Comparison of ENCODE assay signal across 16 mouse cellular contexts in genomic region chr4:41493464-41494116, GRCm38 (mm10). TPM values are rescaled to one million over a fixed set of nuclear protein-coding genes. Genes with fewer than 3 reads are reported as not detected.
A peak's percentile ranks its signal among the peaks of the same experiment; 100 is the strongest.
DNase-seq lines count a peak whose midpoint lies in the region; ATAC-seq and TF ChIP-seq lines count a peak whose summit lies in the region.
"Had no signal": no experiment of that assay in that cellular context is flagged by ENCODE, and none has a peak within 500 bp of the region (broad histone marks: within the 10 kb centered on the region; RNA-seq: fewer than 3 reads in every experiment).

No protein-coding gene starts in this region.

- H3K27me3 ChIP-seq in intestine, postnatal 0 days (replicated peaks; ENCODE audit: control insufficient read depth, insufficient read depth, low read length) = peaks cover 10% of the 10 kb centered on the region
- peaks cover 58% of the 10 kb centered on the region for H3K27me3 ChIP-seq in embryonic facial prominence, embryonic 10.5 days (replicated peaks; ENCODE audit: low read depth, poor library complexity, severe bottlenecking)
- peaks cover 40% of the 10 kb centered on the region for H3K27me3 ChIP-seq in hindbrain, embryonic 13.5 days
- H3K27me3 ChIP-seq: Patski had no signal

- no peaks in the 10 kb centered on the region for H3K9me3 ChIP-seq in ES-E14 (ENCODE audit: control insufficient read depth, insufficient read depth, low read depth, low read length)
- H3K9me3 ChIP-seq in intestine, postnatal 0 days (ENCODE audit: control insufficient read depth) = no peaks in the 10 kb centered on the region
- H3K9me3 ChIP-seq in embryonic facial prominence, embryonic 10.5 days = no peaks in the 10 kb centered on the region
- H3K9me3 ChIP-seq in hindbrain, embryonic 13.5 days = no peaks in the 10 kb centered on the region
- H3K9me3 ChIP-seq: forebrain, embryonic 12.5 days; neural tube, embryonic 13.5 days had no signal

- H3K4me1 ChIP-seq in ES-E14 (ENCODE audit: control insufficient read depth in 2 of 2, insufficient read depth in 2 of 2, low read length in 2 of 2, poor library complexity in 1 of 2) = peaks cover 0 to 7% of the 10 kb centered on the region in 2 experiments; a peak in 1 of 4 replicates
- H3K4me1 ChIP-seq in intestine, postnatal 0 days (replicated peaks; ENCODE audit: control insufficient read depth, insufficient read depth, low read length) = 0 out of 2 replicates have a peak, but pooled peaks cover 3% of the 10 kb centered on the region
- peaks cover 15% of the 10 kb centered on the region for H3K4me1 ChIP-seq in embryonic facial prominence, embryonic 10.5 days
- H3K4me1 ChIP-seq in hindbrain, embryonic 13.5 days (replicated peaks) = peaks cover 21% of the 10 kb centered on the region

- ATAC-seq in intestine, postnatal 0 days = peak; percentile 84
- ATAC-seq in hindbrain, embryonic 13.5 days (ENCODE audit: low FRiP score) = no peak
- ATAC-seq: Patski had no signal

- no peak overlapping the region for H3K9ac ChIP-seq in ES-E14 (ENCODE audit: insufficient read depth, low read depth, low read length, poor library complexity, severe bottlenecking)
- H3K9ac ChIP-seq in intestine, postnatal 0 days (ENCODE audit: low read depth, low read length) = no peak overlapping the region
- H3K9ac ChIP-seq in hindbrain, embryonic 13.5 days = no peak overlapping the region
- H3K9ac ChIP-seq: forebrain, embryonic 12.5 days; neural tube, embryonic 13.5 days had no signal

- in situ Hi-C loops in ES-E14 (cut with MboI; ENCODE audit: low sequenced_read_pairs in 2 of 2, unreplicated experiment in 2 of 2) = no loop called here

- no peak overlapping the region for H3K4me3 ChIP-seq in ES-E14 (ENCODE audit: insufficient read depth in 1 of 2, low read depth in 1 of 2, low read length in 2 of 2, poor library complexity in 1 of 2, severe bottlenecking in 1 of 2)
- no peak overlapping the region for H3K4me3 ChIP-seq in intestine, postnatal 0 days (ENCODE audit: low read depth, low read length)
- no peak overlapping the region for H3K4me3 ChIP-seq in embryonic facial prominence, embryonic 10.5 days
- no peak overlapping the region for H3K4me3 ChIP-seq in hindbrain, embryonic 13.5 days
- H3K4me3 ChIP-seq: forebrain, embryonic 12.5 days; heart, adult 2 months; megakaryocyte, embryonic 14.5 days; neural tube, embryonic 13.5 days had no signal

- no peak overlapping the region for H3K27ac ChIP-seq in ES-E14 (ENCODE audit: insufficient read depth, low read depth, low read length, poor library complexity, severe bottlenecking)
- H3K27ac ChIP-seq in intestine, postnatal 0 days (ENCODE audit: low read depth, low read length) = peak overlapping the region; percentile 75
- no peak overlapping the region for H3K27ac ChIP-seq in embryonic facial prominence, embryonic 10.5 days (replicated peaks)
- no peak overlapping the region for H3K27ac ChIP-seq in hindbrain, embryonic 13.5 days
- H3K27ac ChIP-seq: forebrain, embryonic 12.5 days; heart, adult 2 months; neural tube, embryonic 13.5 days had no signal

- TF ChIP-seq CTCF in intestine, postnatal 0 days (IDR thresholded peaks at IDR 0.05; ENCODE audit: low read depth) = no peak

- H3K36me3 ChIP-seq in ES-E14 (ENCODE audit: control insufficient read depth, insufficient read depth, low read length, poor library complexity, severe bottlenecking) = no peaks in the 10 kb centered on the region
- peaks cover 26% of the 10 kb centered on the region for H3K36me3 ChIP-seq in intestine, postnatal 0 days (ENCODE audit: control insufficient read depth, insufficient read depth)
- H3K36me3 ChIP-seq in embryonic facial prominence, embryonic 10.5 days (replicated peaks) = no peaks in the 10 kb centered on the region
- peaks cover 3% of the 10 kb centered on the region for H3K36me3 ChIP-seq in hindbrain, embryonic 13.5 days
- H3K36me3 ChIP-seq: forebrain, embryonic 12.5 days; neural tube, embryonic 13.5 days had no signal

- WGBS in intestine, postnatal 0 days = 33% methylated on average over 3 of the region's 3 CpGs
- WGBS in embryonic facial prominence, embryonic 10.5 days = 78% methylated on average over 3 of the region's 3 CpGs
- 74% methylated on average over 3 of the region's 3 CpGs for WGBS in hindbrain, embryonic 13.5 days

- H3K4me2 ChIP-seq in intestine, postnatal 0 days (replicated peaks; ENCODE audit: low read depth) = no peak overlapping the region
- H3K4me2 ChIP-seq in hindbrain, embryonic 13.5 days = no peak overlapping the region
- H3K4me2 ChIP-seq: forebrain, embryonic 12.5 days; neural tube, embryonic 13.5 days had no signal

- peak; percentile 66 to 81 for DNase-seq in adrenal gland, adult (ENCODE audit: inconsistent age in 2 of 2, low spot score in 1 of 2)
- no peak for DNase-seq in adrenal gland, postnatal 25 days
- no peak for DNase-seq in ES-E14 (ENCODE audit: low read depth, low spot score)
- DNase-seq in lung, postnatal 4 days = peak; percentile 34 to 73
- no peak for DNase-seq in thymus, adult 18-20 months
- no peak for DNase-seq in embryonic facial prominence, embryonic 10.5 days (ENCODE audit: low spot score)
- DNase-seq: cerebellum, adult 11 months; heart, adult 2 months; retina, postnatal 1 day had no signal

TF ChIP-seq in ES-E14, 5 proteins besides CTCF, POLR2A, EP300 and RAD21:
- TF ChIP-seq ZNF384 (IDR thresholded peaks at IDR 0.05; ENCODE audit: low read depth, low read length) = 0 out of 2 replicates have a peak, but pooled peaks have one; percentile 10
- no peak for TF ChIP-seq ZC3H11A (IDR thresholded peaks at IDR 0.05; ENCODE audit: borderline replicate concordance, low read depth, low read length)

RNA-seq across cellular contexts. Expression of gene AI464131, which starts 9.3 kb away (rescaled TPM):
- total RNA-seq in adrenal gland, postnatal 25 days (2021) = 15.4 and 17.4 TPM in 2 replicates
- 6.4 and 11.6 TPM in 2 replicates for total RNA-seq in ES-E14 (2012; rRNA removed)
- polyA plus RNA-seq in intestine, postnatal 0 days (2015; fragmentation: Nextera tagmentation; extraction: Ambion mirVana) = 11.6 and 13.7 TPM in 2 replicates
- polyA plus RNA-seq in embryonic facial prominence, embryonic 10.5 days (2016; fragmentation: Nextera tagmentation; extraction: Ambion mirVana) = 5.7 and 8.9 TPM in 2 replicates
- polyA plus RNA-seq in hindbrain, embryonic 13.5 days (2015; fragmentation: Nextera tagmentation; extraction: Ambion mirVana) = 7.0 TPM in 2 replicates

RNA-seq across cellular contexts. Expression of gene 1110017D15Rik, which starts 23.5 kb away (rescaled TPM):
- total RNA-seq in adrenal gland, postnatal 25 days (2021) = 0.82 TPM in 1 of 2 replicates, not detected in the other
- not detected in 2 replicates for total RNA-seq in ES-E14 (2012; rRNA removed)
- polyA plus RNA-seq in intestine, postnatal 0 days (2015; fragmentation: Nextera tagmentation; extraction: Ambion mirVana) = 0.52 and 2.0 TPM in 2 replicates
- polyA plus RNA-seq in embryonic facial prominence, embryonic 10.5 days (2016; fragmentation: Nextera tagmentation; extraction: Ambion mirVana) = 5.3 and 6.1 TPM in 2 replicates
- 9.8 and 17.9 TPM in 2 replicates for polyA plus RNA-seq in hindbrain, embryonic 13.5 days (2015; fragmentation: Nextera tagmentation; extraction: Ambion mirVana)
- total RNA-seq: heart, adult 2 months; heart, postnatal 25 days had no signal

RNA-seq across cellular contexts. Expression of gene Nudt2, which starts 28.6 kb away (rescaled TPM):
- 27.3 and 38.0 TPM in 2 replicates for total RNA-seq in adrenal gland, postnatal 25 days (2021)
- total RNA-seq in ES-E14 (2012; rRNA removed) = 11.9 and 19.8 TPM in 2 replicates
- 34.9 and 35.7 TPM in 2 replicates for polyA plus RNA-seq in intestine, postnatal 0 days (2015; fragmentation: Nextera tagmentation; extraction: Ambion mirVana)
- polyA plus RNA-seq in embryonic facial prominence, embryonic 10.5 days (2016; fragmentation: Nextera tagmentation; extraction: Ambion mirVana) = 55.4 and 61.4 TPM in 2 replicates
- polyA plus RNA-seq in hindbrain, embryonic 13.5 days (2015; fragmentation: Nextera tagmentation; extraction: Ambion mirVana) = 58.0 and 60.4 TPM in 2 replicates

RNA-seq across cellular contexts. Expression of gene Kif24, which starts 28.9 kb away (rescaled TPM):
- 2.7 TPM in 2 replicates for total RNA-seq in adrenal gland, postnatal 25 days (2021)
- 9.7 and 13.1 TPM in 2 replicates for total RNA-seq in ES-E14 (2012; rRNA removed)
- polyA plus RNA-seq in intestine, postnatal 0 days (2015; fragmentation: Nextera tagmentation; extraction: Ambion mirVana) = 1.3 and 1.4 TPM in 2 replicates
- polyA plus RNA-seq in embryonic facial prominence, embryonic 10.5 days (2016; fragmentation: Nextera tagmentation; extraction: Ambion mirVana) = 13.7 and 15.1 TPM in 2 replicates
- 4.6 and 5.1 TPM in 2 replicates for polyA plus RNA-seq in hindbrain, embryonic 13.5 days (2015; fragmentation: Nextera tagmentation; extraction: Ambion mirVana)

Comparison
In these comparisons a context has a peak if more than half of its experiments do, and no peak if none do; other contexts are left out.
1. DNase-seq: peak in adrenal gland, adult (2 of 2) and lung, postnatal 4 days (2 of 2); none in adrenal gland, postnatal 25 days (single experiment), ES-E14 (single experiment), thymus, adult 18-20 months (0 of 2) and embryonic facial prominence, embryonic 10.5 days (single experiment).